In genomic region chr5:137189326-137189725, GRCm38 (mm10) we compare ENCODE assay signal across 9 mouse cellular contexts. TPM values are rescaled to one million over a fixed set of nuclear protein-coding genes. Genes with fewer than 3 reads are reported as not detected.
A peak's percentile ranks its signal among the peaks of the same experiment; 100 is the strongest.
DNase-seq lines count a peak whose midpoint lies in the region; ATAC-seq and TF ChIP-seq lines count a peak whose summit lies in the region.
"Had no signal": no experiment of that assay in that cellular context is flagged by ENCODE, and none has a peak within 500 bp of the region (broad histone marks: within the 10 kb centered on the region; RNA-seq: fewer than 3 reads in every experiment).

No protein-coding gene starts in this region.

- no peak for DNase-seq in gastrocnemius, adult 2 months
- DNase-seq in gastrocnemius, adult 8-10 months (ENCODE audit: low spot score in 2 of 2), result no peak
- DNase-seq in MEL (ENCODE audit: low read depth, low spot score), result peak; percentile 70
- DNase-seq in thymus, adult 2 months, result peak; percentile 64
- no peak for DNase-seq in left cerebral cortex, postnatal 10 days (ENCODE audit: extremely low spot score in 1 of 2, low spot score in 2 of 2)

- ATAC-seq in erythroblast, adult 5-6 weeks (replicated peaks; ENCODE audit: low FRiP score, poor library complexity, severe bottlenecking), result peak; percentile 30; the same call in 1 of the 2 replicates
- ATAC-seq in inflammation-experienced regulatory T-cells, adult 6 months, result peak; percentile 89
- ATAC-seq in midbrain, embryonic 13.5 days, result peak; percentile 45; the same call in 1 of the 2 replicates

- no peak overlapping the region for H3K27ac ChIP-seq in gastrocnemius, adult 2 months
- H3K27ac ChIP-seq in MEL (ENCODE audit: control insufficient read depth, low read depth, low read length), result peak overlapping the region; percentile 36
- peak overlapping the region; percentile 49; the same call in 1 of the 2 replicates for H3K27ac ChIP-seq in midbrain, embryonic 13.5 days
- H3K27ac ChIP-seq in thymus, adult 2 months (ENCODE audit: control insufficient read depth, insufficient read depth, low read length), result no peak overlapping the region

- H3K4me2 ChIP-seq in midbrain, embryonic 13.5 days (replicated peaks), result peak overlapping the region; percentile 69

- WGBS in midbrain, embryonic 13.5 days, result 3% methylated on average over 34 of the region's 34 CpGs
- 4% methylated on average over 34 of the region's 34 CpGs for WGBS in thymus, adult 2 months

- peak overlapping the region; percentile 70 for H3K4me3 ChIP-seq in gastrocnemius, adult 2 months
- H3K4me3 ChIP-seq in MEL (ENCODE audit: control insufficient read depth in 1 of 2, insufficient read depth in 1 of 2, low read depth in 2 of 2, low read length in 2 of 2), result peak overlapping the region; percentile 62 to 63
- peak overlapping the region; percentile 51 for H3K4me3 ChIP-seq in midbrain, embryonic 13.5 days (replicated peaks)
- H3K4me3 ChIP-seq in thymus, adult 2 months (ENCODE audit: control insufficient read depth, insufficient read depth, low read length), result peak overlapping the region; percentile 48

- intact Hi-C loops in gastrocnemius, adult 2 months (cut with DNase I), result no loop called here
- intact Hi-C loops in left cerebral cortex, postnatal 10 days (cut with DNase I), result no loop called here

- TF ChIP-seq CTCF in gastrocnemius, adult 2 months (IDR thresholded peaks at IDR 0.05), result no peak
- TF ChIP-seq CTCF in MEL (IDR thresholded peaks at IDR 0.05 in 2 of 3, conservative IDR thresholded peaks at IDR 0.05 in 1 of 3; ENCODE audit: control insufficient read depth in 1 of 3, insufficient read depth in 1 of 3, low read depth in 2 of 3, low read length in 3 of 3, poor library complexity in 1 of 3, severe bottlenecking in 1 of 3), result no peak
- TF ChIP-seq CTCF in thymus, adult 2 months (IDR thresholded peaks at IDR 0.05; ENCODE audit: borderline replicate concordance, control insufficient read depth, extremely low read depth, insufficient read depth, low read length, poor library complexity), result 0 out of 2 replicates have a peak, but pooled peaks have one; percentile 33

- TF ChIP-seq POLR2A in MEL (IDR thresholded peaks at IDR 0.05; ENCODE audit: control insufficient read depth in 1 of 2, insufficient read depth in 1 of 2, low read depth in 1 of 2, low read length in 2 of 2, poor library complexity in 1 of 2), result peak; percentile 60 to 74; a peak in 2 of 4 replicates
- no peak for TF ChIP-seq POLR2A in thymus, adult 2 months (IDR thresholded peaks at IDR 0.05; ENCODE audit: control insufficient read depth, extremely low read depth, insufficient read depth, low read length, poor library complexity)

- H3K79me2 ChIP-seq in MEL (ENCODE audit: control insufficient read depth, insufficient read depth, low read length, poor library complexity), result no peaks in the 10 kb centered on the region; the same call in 1 of the 2 replicates

- H3K9me3 ChIP-seq in MEL (replicated peaks; ENCODE audit: insufficient read depth, low read length), result no peaks in the 10 kb centered on the region
- H3K9me3 ChIP-seq in midbrain, embryonic 13.5 days, result no peaks in the 10 kb centered on the region
- H3K9me3 ChIP-seq: G1E had no signal

- H3K4me1 ChIP-seq in MEL (ENCODE audit: control insufficient read depth in 1 of 2, insufficient read depth in 2 of 2, low read length in 2 of 2), result peaks cover 0 to 18% of the 10 kb centered on the region in 2 experiments
- H3K4me1 ChIP-seq in midbrain, embryonic 13.5 days (replicated peaks), result no peaks in the 10 kb centered on the region
- H3K4me1 ChIP-seq in thymus, adult 2 months (replicated peaks; ENCODE audit: control insufficient read depth, insufficient read depth, low read length), result peaks cover 6% of the 10 kb centered on the region; the same call in 1 of the 2 replicates

- TF ChIP-seq EP300 in MEL (IDR thresholded peaks at IDR 0.05; ENCODE audit: low read depth in 1 of 2, low read length in 2 of 2), result 0 out of 4 replicates have a peak, but pooled peaks of 1 of the 2 experiments have one; percentile 10

- TF ChIP-seq RAD21 in MEL (IDR thresholded peaks at IDR 0.05; ENCODE audit: low read depth, low read length), result no peak

- H3K9ac ChIP-seq in MEL (ENCODE audit: control insufficient read depth, low read depth, low read length, poor library complexity, severe bottlenecking), result peak overlapping the region; percentile 93
- peak overlapping the region; percentile 78 for H3K9ac ChIP-seq in midbrain, embryonic 13.5 days (replicated peaks)

- H3K36me3 ChIP-seq in MEL (ENCODE audit: control insufficient read depth in 1 of 2, insufficient read depth in 2 of 2, low read length in 2 of 2), result peaks cover 0 to 9% of the 10 kb centered on the region in 2 experiments; a peak in 2 of 4 replicates
- no peaks in the 10 kb centered on the region for H3K36me3 ChIP-seq in midbrain, embryonic 13.5 days
- no peaks in the 10 kb centered on the region for H3K36me3 ChIP-seq in thymus, adult 2 months (ENCODE audit: control insufficient read depth, insufficient read depth, low read length)
- H3K36me3 ChIP-seq: G1E had no signal

- H3K27me3 ChIP-seq in MEL (ENCODE audit: control insufficient read depth in 1 of 2, insufficient read depth in 2 of 2, low read length in 2 of 2), result peaks cover 0 to 4% of the 10 kb centered on the region in 2 experiments
- 0 out of 2 replicates have a peak, but pooled peaks cover 8% of the 10 kb centered on the region for H3K27me3 ChIP-seq in midbrain, embryonic 13.5 days
- no peaks in the 10 kb centered on the region for H3K27me3 ChIP-seq in thymus, adult 2 months (ENCODE audit: control insufficient read depth, insufficient read depth, low read length)

TF ChIP-seq in MEL, 35 proteins besides CTCF, POLR2A, EP300 and RAD21 (continues in another document):
- TF ChIP-seq ELF1 (IDR thresholded peaks at IDR 0.05; ENCODE audit: low read depth, low read length), result no peak
- peak; percentile 56 for TF ChIP-seq NELFE (IDR thresholded peaks at IDR 0.05; ENCODE audit: low read depth, low read length)
- no peak for TF ChIP-seq CHD2 (IDR thresholded peaks at IDR 0.05; ENCODE audit: low read length)
- no peak for TF ChIP-seq MYB (IDR thresholded peaks at IDR 0.05; ENCODE audit: low read depth, low read length)
- TF ChIP-seq UBTF (IDR thresholded peaks at IDR 0.05; ENCODE audit: borderline replicate concordance, insufficient read depth, low read depth, low read length), result peak; percentile 90; the same call in 1 of the 2 replicates
- no peak for TF ChIP-seq ETS1 (IDR thresholded peaks at IDR 0.05; ENCODE audit: low read depth, low read length)
- TF ChIP-seq E2F4 (IDR thresholded peaks at IDR 0.05; ENCODE audit: borderline replicate concordance, low read depth, low read length), result no peak
- TF ChIP-seq CHD1 (IDR thresholded peaks at IDR 0.05; ENCODE audit: low read depth, low read length), result no peak
- no peak for TF ChIP-seq USF2 (IDR thresholded peaks at IDR 0.05; ENCODE audit: borderline replicate concordance in 1 of 2, insufficient read depth in 1 of 2, low read depth in 1 of 2, low read length in 2 of 2)
- TF ChIP-seq MYC (IDR thresholded peaks at IDR 0.05; ENCODE audit: low read depth, low read length), result no peak
- TF ChIP-seq MAFK (IDR thresholded peaks at IDR 0.05; ENCODE audit: borderline replicate concordance, low read depth, low read length), result no peak
- TF ChIP-seq ZMIZ1 (IDR thresholded peaks at IDR 0.05; ENCODE audit: low read depth, low read length), result no peak
- TF ChIP-seq ZC3H11A (IDR thresholded peaks at IDR 0.05; ENCODE audit: low read depth, low read length), result no peak
- TF ChIP-seq JUND (IDR thresholded peaks at IDR 0.05; ENCODE audit: low read depth, low read length), result no peak
- no peak for TF ChIP-seq ZKSCAN1 (IDR thresholded peaks at IDR 0.05; ENCODE audit: low read depth, low read length)
- TF ChIP-seq ZNF384 (IDR thresholded peaks at IDR 0.05; ENCODE audit: low read depth, low read length), result no peak
- TF ChIP-seq TBP (IDR thresholded peaks at IDR 0.05; ENCODE audit: low read depth, low read length), result 0 out of 2 replicates have a peak, but pooled peaks have one; percentile 12
- TF ChIP-seq USF1 (IDR thresholded peaks at IDR 0.05; ENCODE audit: low read depth, low read length), result no peak
- no peak for TF ChIP-seq BHLHE40 (IDR thresholded peaks at IDR 0.05; ENCODE audit: borderline replicate concordance, low read depth, low read length)
- TF ChIP-seq POLR2AphosphoS2 (IDR thresholded peaks at IDR 0.05; ENCODE audit: low read length), result no peak
- TF ChIP-seq MEF2A (IDR thresholded peaks at IDR 0.05; ENCODE audit: extremely low read depth, insufficient replicate concordance, low read depth, low read length, poor library complexity, severe bottlenecking), result no peak
- 0 out of 2 replicates have a peak, but pooled peaks have one; percentile 33 for TF ChIP-seq GATA1 (IDR thresholded peaks at IDR 0.05; ENCODE audit: low read depth, low read length)

RNA-seq across cellular contexts. Expression of gene Muc3a, which starts 22.9 kb away (rescaled TPM):
- under 1 TPM; 0.13 to 0.28 TPM for total RNA-seq in gastrocnemius, adult 2 months (2021)
- under 1 TPM in 1 of 4 experiments, not detected in 3; 0.22 TPM for total RNA-seq in gastrocnemius, adult 8-10 months (2022)
- total RNA-seq in MEL (2012; rRNA removed), result 12.7 and 16.1 TPM in 2 replicates
- 10 to 100 TPM in 1 of 2 experiments, not detected in 1; 16.9 TPM for polyA plus RNA-seq in MEL (2012; ENCODE audit: insufficient read depth in 1 of 2, insufficient read length in 2 of 2, low read depth in 1 of 2, low replicate concordance in 2 of 2, missing spikeins in 1 of 2)
- 1.9 TPM in 1 of 2 replicates, not detected in the other for total RNA-seq in erythroblast, adult 5-6 weeks (2015; ENCODE audit: low replicate concordance)
- total RNA-seq in erythroblast, adult 5-6 weeks (2017; ENCODE audit: low replicate concordance), result not detected in 2 replicates
- polyA plus RNA-seq in inflammation-experienced regulatory T-cells, adult 6 months (2017; shearing (Covaris generic)), result 1 to 10 TPM; 2.3 to 4.8 (median 4.2) TPM
- not detected in 2 replicates for polyA plus RNA-seq in midbrain, embryonic 13.5 days (2015; fragmentation: Nextera tagmentation; extraction: Ambion mirVana)
- 8.7 and 14.7 TPM in 2 replicates for polyA plus RNA-seq in thymus, adult 2 months (2012; rRNA removed)
- total RNA-seq in left cerebral cortex, postnatal 10 days (2021), result 1 to 10 TPM; 2.7 to 3.8 TPM
- polyA plus RNA-seq: G1E had no signal

RNA-seq across cellular contexts. Expression of gene Muc3, which starts 40.2 kb away (rescaled TPM):
- total RNA-seq in gastrocnemius, adult 2 months (2021), result not detected
- not detected for total RNA-seq in gastrocnemius, adult 8-10 months (2022)
- not detected in 2 replicates for total RNA-seq in MEL (2012; rRNA removed)
- polyA plus RNA-seq in MEL (2012; ENCODE audit: insufficient read depth in 1 of 2, insufficient read length in 2 of 2, low read depth in 1 of 2, low replicate concordance in 2 of 2, missing spikeins in 1 of 2), result not detected
- not detected in 2 replicates for total RNA-seq in erythroblast, adult 5-6 weeks (2015; ENCODE audit: low replicate concordance)
- not detected in 2 replicates for total RNA-seq in erythroblast, adult 5-6 weeks (2017; ENCODE audit: low replicate concordance)
- not detected for polyA plus RNA-seq in inflammation-experienced regulatory T-cells, adult 6 months (2017; shearing (Covaris generic))
- not detected in 2 replicates for polyA plus RNA-seq in midbrain, embryonic 13.5 days (2015; fragmentation: Nextera tagmentation; extraction: Ambion mirVana)
- polyA plus RNA-seq in thymus, adult 2 months (2012; rRNA removed), result 0.52 and 0.86 TPM in 2 replicates
- not detected for total RNA-seq in left cerebral cortex, postnatal 10 days (2021)
- total RNA-seq: G1E had no signal
- polyA plus RNA-seq: G1E had no signal

Comparison
In these comparisons a context has a peak if more than half of its experiments do, and no peak if none do; other contexts are left out.
1. DNase-seq: peak in MEL (single experiment) and thymus, adult 2 months (single experiment); none in gastrocnemius, adult 2 months (single experiment), gastrocnemius, adult 8-10 months (0 of 2) and left cerebral cortex, postnatal 10 days (0 of 2).
2. H3K27ac ChIP-seq: peak in MEL (single experiment) and midbrain, embryonic 13.5 days (single experiment); none in gastrocnemius, adult 2 months (single experiment) and thymus, adult 2 months (single experiment).
3. ATAC-seq: peak in every context shown above with its lines; median percentile 89 in inflammation-experienced regulatory T-cells, adult 6 months; 45 in midbrain, embryonic 13.5 days; 30 in erythroblast, adult 5-6 weeks.
4. Peak in every context shown above with its lines, with median percentiles within 50 percentile points of each other: H3K4me3 ChIP-seq.